Mouse (Mus musculus) brain, embryonic 14.5 days (tissue): ENCODE measurements at regions not wholly inside any gene's neighbourhood (a gene's known extent, or its start where the extent isn't known, plus 50 kb on each side); places are given as distances from the start of the nearest gene placed in this dataset.

Experiments used
- CTCF ChIP-seq: fragments of 200-500 bp; IDR thresholded peaks from 2 replicates; pipeline ENCODE4 v1.5.1; 2012; ENCODE audit warnings: inconsistent platforms, mild to moderate bottlenecking, moderate library complexity, borderline replicate concordance; ENCODE audit not compliant: insufficient read depth, insufficient read length; ENCODE audit errors: extremely low read depth
- POLR2A ChIP-seq: fragments of 200-500 bp; IDR thresholded peaks from 2 replicates; pipeline ENCODE4 v1.6.1; 2012; ENCODE audit warnings: mild to moderate bottlenecking, inconsistent platforms, borderline replicate concordance; ENCODE audit not compliant: poor library complexity, insufficient read depth, insufficient read length, severe bottlenecking; ENCODE audit errors: extremely low read depth

DNA sequence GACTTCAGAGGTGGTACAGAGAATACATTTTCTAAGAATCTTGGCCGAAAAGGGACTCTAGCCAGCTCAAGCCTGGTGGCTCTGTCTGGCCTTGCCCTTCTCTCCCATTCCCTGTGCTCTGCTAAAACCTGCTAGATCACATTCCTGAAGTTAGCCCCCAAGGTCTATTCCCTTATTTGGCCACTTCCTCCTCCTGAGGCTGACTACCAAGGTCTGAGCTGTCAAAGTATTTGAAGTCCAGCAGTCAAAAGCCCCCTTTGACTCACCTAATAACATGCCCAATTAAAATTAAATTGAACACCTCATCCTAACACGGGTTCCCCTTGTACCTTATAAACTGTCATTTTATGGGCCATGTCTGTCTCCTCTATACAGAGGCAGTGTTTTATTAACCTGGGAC, 61.1 kb upstream of the Fam3c start:
- no peak for TF ChIP-seq CTCF
- TF ChIP-seq POLR2A, result no peak
